In genomic region chr12:79193441-79193840, GRCm38 (mm10) we compare ENCODE assay signal across 9 mouse cellular contexts. TPM values are rescaled to one million over a fixed set of nuclear protein-coding genes. Genes with fewer than 3 reads are reported as not detected.
DNase-seq lines count a peak whose midpoint lies in the region; ATAC-seq and TF ChIP-seq lines count a peak whose summit lies in the region.
"Had no signal": no experiment of that assay in that cellular context is flagged by ENCODE, and none has a peak within 500 bp of the region (broad histone marks: within the 10 kb centered on the region; RNA-seq: fewer than 3 reads in every experiment).

No protein-coding gene starts in this region.

- no peak overlapping the region for H3K4me3 ChIP-seq in forebrain, embryonic 10.5 days
- H3K4me3 ChIP-seq in forebrain, embryonic 16.5 days (replicated peaks; ENCODE audit: low read length), result no peak overlapping the region
- no peak overlapping the region for H3K4me3 ChIP-seq in E14TG2a.4 (replicated peaks; ENCODE audit: low read length)
- H3K4me3 ChIP-seq in spleen, adult 2 months (ENCODE audit: extremely low read depth, insufficient read depth, insufficient read length), result no peak overlapping the region
- H3K4me3 ChIP-seq: lung, embryonic 15.5 days had no signal

- H3K4me1 ChIP-seq in forebrain, embryonic 10.5 days, result peaks cover 15% of the 10 kb centered on the region
- peaks cover 13% of the 10 kb centered on the region for H3K4me1 ChIP-seq in forebrain, embryonic 16.5 days (replicated peaks; ENCODE audit: control insufficient read depth, insufficient read depth, low read length)
- peaks cover 24% of the 10 kb centered on the region for H3K4me1 ChIP-seq in E14TG2a.4 (replicated peaks; ENCODE audit: low read depth, low read length)
- peaks cover 3% of the 10 kb centered on the region; the same call in 1 of the 2 replicates for H3K4me1 ChIP-seq in spleen, adult 2 months (ENCODE audit: control insufficient read depth, insufficient read depth, insufficient read length)

- TF ChIP-seq POLR2A in spleen, adult 2 months (IDR thresholded peaks at IDR 0.05; ENCODE audit: low read depth, low read length), result no peak

- no peak overlapping the region for H3K27ac ChIP-seq in forebrain, embryonic 10.5 days
- H3K27ac ChIP-seq in forebrain, embryonic 16.5 days (ENCODE audit: low read length), result no peak overlapping the region
- H3K27ac ChIP-seq in spleen, adult 2 months (ENCODE audit: insufficient read depth, low read length), result no peak overlapping the region
- H3K27ac ChIP-seq: lung, embryonic 15.5 days had no signal

- ATAC-seq in forebrain, embryonic 16.5 days, result no peak

- TF ChIP-seq CTCF in E14TG2a.4 (conservative IDR thresholded peaks at IDR 0.05; ENCODE audit: low read length), result peak; percentile 75
- peak; percentile 36; the same call in 1 of the 2 replicates for TF ChIP-seq CTCF in spleen, adult 2 months (IDR thresholded peaks at IDR 0.05; ENCODE audit: extremely low read depth, insufficient read depth, insufficient read length, insufficient replicate concordance)

- peak; percentile 71 for DNase-seq in forebrain, embryonic 10.5 days (ENCODE audit: extremely low spot score, low spot score)
- peak; percentile 70 for DNase-seq in c-Kit-positive CD71-positive TER-119-positive erythroid progenitor cells, embryonic 14.5 days (ENCODE audit: low spot score)
- DNase-seq in gastrocnemius, adult 8-10 months (ENCODE audit: low spot score in 2 of 2), result peak; percentile 33 to 50
- peak; percentile 70 for DNase-seq in layer of hippocampus, adult 9-11 months
- DNase-seq in lung, postnatal 4 days, result peak; percentile 31 to 76
- peak; percentile 54 to 70 for DNase-seq in spleen, adult 2 months (ENCODE audit: low read depth in 1 of 2, low spot score in 2 of 2)

- peaks cover under 1% of the 10 kb centered on the region for H3K36me3 ChIP-seq in forebrain, embryonic 10.5 days (replicated peaks)
- H3K36me3 ChIP-seq in forebrain, embryonic 16.5 days (ENCODE audit: control insufficient read depth, insufficient read depth), result no peaks in the 10 kb centered on the region
- peaks cover 21% of the 10 kb centered on the region for H3K36me3 ChIP-seq in E14TG2a.4 (ENCODE audit: insufficient read depth, low read length)
- peaks cover under 1% of the 10 kb centered on the region; the same call in 1 of the 2 replicates for H3K36me3 ChIP-seq in spleen, adult 2 months (ENCODE audit: control insufficient read depth, insufficient read depth, low read length)

- H3K27me3 ChIP-seq in forebrain, embryonic 10.5 days (ENCODE audit: poor library complexity, severe bottlenecking), result no peaks in the 10 kb centered on the region
- H3K27me3 ChIP-seq in forebrain, embryonic 16.5 days (replicated peaks; ENCODE audit: control insufficient read depth, insufficient read depth, low read length), result no peaks in the 10 kb centered on the region
- no peaks in the 10 kb centered on the region for H3K27me3 ChIP-seq in E14TG2a.4 (ENCODE audit: insufficient read depth, low read length)
- no peaks in the 10 kb centered on the region for H3K27me3 ChIP-seq in spleen, adult 2 months (ENCODE audit: control insufficient read depth, insufficient read depth, low read length)
- H3K27me3 ChIP-seq: lung, embryonic 15.5 days had no signal

- WGBS in forebrain, embryonic 10.5 days, result 3% methylated on average over 3 of the region's 3 CpGs
- WGBS in forebrain, embryonic 16.5 days, result 3% methylated on average over 3 of the region's 3 CpGs
- WGBS in spleen, adult 2 months, result 7% methylated on average over 3 of the region's 3 CpGs

- no peaks in the 10 kb centered on the region for H3K9me3 ChIP-seq in forebrain, embryonic 10.5 days
- no peaks in the 10 kb centered on the region for H3K9me3 ChIP-seq in forebrain, embryonic 16.5 days (ENCODE audit: control insufficient read depth, low read length)
- H3K9me3 ChIP-seq in E14TG2a.4 (ENCODE audit: low read length), result no peaks in the 10 kb centered on the region
- H3K9me3 ChIP-seq: lung, embryonic 15.5 days had no signal

- H3K4me2 ChIP-seq in forebrain, embryonic 16.5 days (ENCODE audit: low read length), result no peak overlapping the region
- H3K4me2 ChIP-seq: lung, embryonic 15.5 days had no signal

- no peak overlapping the region for H3K9ac ChIP-seq in forebrain, embryonic 16.5 days (replicated peaks; ENCODE audit: low read depth, low read length)
- H3K9ac ChIP-seq: lung, embryonic 15.5 days had no signal

RNA-seq across cellular contexts. Expression of gene Rdh11, which starts 1.3 kb away (rescaled TPM):
- 19.7 and 20.7 TPM in 2 replicates for polyA plus RNA-seq in forebrain, embryonic 10.5 days (2016; fragmentation: Nextera tagmentation; extraction: Ambion mirVana)
- 38.1 and 40.0 TPM in 2 replicates for polyA plus RNA-seq in forebrain, embryonic 16.5 days (2015; fragmentation: Nextera tagmentation; extraction: Ambion mirVana)
- 1 to 10 TPM; 1.5 to 2.6 (median 2.1) TPM for total RNA-seq in gastrocnemius, adult 8-10 months (2022)
- polyA plus RNA-seq in spleen, adult 2 months (2012; rRNA removed), result 4.3 and 6.0 TPM in 2 replicates

RNA-seq across cellular contexts. Expression of gene Rdh12, which starts 15.3 kb away (rescaled TPM):
- 1.0 and 2.6 TPM in 2 replicates for polyA plus RNA-seq in forebrain, embryonic 10.5 days (2016; fragmentation: Nextera tagmentation; extraction: Ambion mirVana)
- 0.77 and 1.4 TPM in 2 replicates for polyA plus RNA-seq in forebrain, embryonic 16.5 days (2015; fragmentation: Nextera tagmentation; extraction: Ambion mirVana)
- not detected for total RNA-seq in gastrocnemius, adult 8-10 months (2022)
- polyA plus RNA-seq in spleen, adult 2 months (2012; rRNA removed), result 6.5 and 7.0 TPM in 2 replicates

RNA-seq across cellular contexts. Expression of gene Vti1b, which starts 21.0 kb away (rescaled TPM):
- polyA plus RNA-seq in forebrain, embryonic 10.5 days (2016; fragmentation: Nextera tagmentation; extraction: Ambion mirVana), result 90.7 and 91.4 TPM in 2 replicates
- 190 and 191 TPM in 2 replicates for polyA plus RNA-seq in forebrain, embryonic 16.5 days (2015; fragmentation: Nextera tagmentation; extraction: Ambion mirVana)
- 100 to 1,000 TPM in 1 of 4 experiments, 10 to 100 TPM in 3; 89.4 to 121 (median 93.7) TPM for total RNA-seq in gastrocnemius, adult 8-10 months (2022)
- polyA plus RNA-seq in spleen, adult 2 months (2012; rRNA removed), result 25.0 and 25.6 TPM in 2 replicates
